Mouse (Mus musculus) telencephalon, adult 2 months (tissue): ENCODE results near the gene Dnm3.
A peak's percentile ranks its signal among the peaks of the same experiment; 100 is the strongest.

Source experiments
- DNase-seq: peaks from one replicate; pipeline ENCODE4 v3.0.0-alpha.2; 2011; ENCODE audit warnings: low read depth, low spot score

Dnm3 gene

DNA sequence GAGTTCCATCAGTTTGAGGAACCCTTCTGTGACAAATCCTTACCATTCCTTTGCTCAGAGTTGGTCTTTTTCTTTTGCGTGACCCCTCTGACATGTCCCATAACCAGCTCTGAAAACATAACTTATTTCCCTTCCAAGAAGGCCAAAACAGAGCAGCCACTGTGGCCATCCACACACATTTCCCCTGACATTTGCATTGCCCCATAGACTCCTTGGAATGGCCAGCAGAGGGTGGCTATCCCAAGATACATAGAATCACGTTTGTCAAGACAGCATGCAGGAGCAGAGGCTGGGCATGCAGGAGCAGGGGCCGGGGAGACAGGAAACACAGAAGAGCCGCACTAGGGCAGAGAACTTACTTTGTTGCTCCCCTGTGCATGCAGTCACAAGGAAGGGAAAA, 402.4 kb downstream of the Dnm3 start:
- no peak for DNase-seq

DNA sequence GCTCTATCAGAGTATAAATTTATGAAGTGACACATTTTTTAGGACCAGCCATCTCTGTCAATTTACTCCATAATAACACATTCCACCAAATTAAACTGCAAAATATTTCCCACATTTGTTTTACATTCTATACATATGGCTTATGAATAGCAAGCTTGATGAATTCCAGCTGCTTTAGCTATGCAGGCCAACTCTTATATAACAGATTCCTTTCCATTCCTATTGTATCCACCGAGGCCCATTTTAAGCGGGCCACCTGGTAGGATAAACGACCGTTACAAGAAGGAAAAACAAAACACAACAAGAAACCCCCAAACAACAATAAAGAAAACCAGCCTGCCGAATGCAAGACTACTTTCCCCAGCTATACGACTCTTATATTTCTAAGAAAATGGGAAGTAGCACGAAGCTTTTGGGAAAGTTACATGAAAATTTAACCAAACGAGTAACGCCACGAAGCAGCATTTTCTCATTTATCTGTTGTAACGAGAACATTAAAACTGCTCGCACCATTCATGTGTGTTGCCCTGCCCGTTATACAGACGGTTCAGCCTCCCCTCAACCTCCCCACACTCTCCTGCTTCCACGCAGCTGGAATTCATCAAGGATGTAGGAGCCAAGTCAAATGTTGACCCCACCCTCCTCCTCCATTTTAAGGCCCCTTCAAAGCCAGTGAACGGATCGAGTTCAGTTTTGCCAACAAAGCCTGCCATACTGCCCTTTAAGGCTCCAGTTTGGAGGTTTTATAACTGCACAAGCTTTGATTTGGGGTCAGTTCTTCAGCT, 403.0 kb downstream of the Dnm3 start:
- DNase-seq = peak; percentile 18

DNA sequence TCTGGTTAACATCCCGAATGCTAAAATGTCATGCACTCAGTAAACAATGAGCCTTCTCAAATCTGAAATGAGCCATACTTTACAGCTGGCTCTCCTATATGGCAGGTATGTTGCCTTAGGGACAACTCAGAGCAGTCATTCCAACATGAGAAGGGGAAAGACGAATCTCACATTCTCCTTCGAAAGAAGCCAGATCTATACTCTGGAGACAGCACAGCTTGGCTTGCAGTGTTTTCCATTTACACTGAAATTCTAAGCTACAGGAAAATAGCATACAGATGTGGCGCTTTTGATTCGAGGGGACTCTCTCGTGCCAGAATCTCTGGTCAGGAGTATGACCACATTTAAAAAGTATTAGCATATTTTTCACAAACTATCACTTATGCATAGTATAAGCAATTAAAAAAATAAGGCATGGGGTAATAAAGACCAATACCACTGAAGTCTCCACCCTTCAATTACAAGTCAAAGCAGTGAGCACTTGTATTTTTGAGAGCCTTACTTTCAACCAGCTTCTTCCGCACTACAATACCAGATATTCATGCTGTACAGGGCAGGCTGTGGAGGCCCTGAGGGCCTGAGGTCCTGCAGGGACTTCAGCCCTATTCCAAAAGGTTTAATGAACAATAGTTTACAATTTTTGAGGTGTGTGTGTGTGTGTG, 404.8 kb downstream of the Dnm3 start:
- DNase-seq = no peak

DNA sequence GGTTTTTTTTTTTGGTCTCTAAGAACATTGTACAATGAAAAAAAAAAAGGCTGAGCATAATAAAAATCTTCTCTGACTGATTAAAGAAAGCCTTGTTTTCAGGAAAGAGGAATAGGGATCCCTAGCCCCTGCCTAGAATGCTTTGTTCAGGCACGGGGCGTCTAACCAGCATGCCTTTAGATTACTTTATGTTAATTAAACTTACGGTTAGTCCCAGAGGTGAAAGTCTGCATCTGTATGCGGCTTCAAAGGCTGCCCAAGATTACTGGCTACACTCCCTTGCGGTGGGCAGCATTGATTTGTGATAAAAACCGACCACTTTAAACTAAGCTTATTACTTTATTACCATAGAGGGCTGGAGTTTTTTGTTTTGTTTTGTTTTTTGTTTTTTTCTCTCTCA, 424.2 kb downstream of the Dnm3 start:
- no peak for DNase-seq

DNA sequence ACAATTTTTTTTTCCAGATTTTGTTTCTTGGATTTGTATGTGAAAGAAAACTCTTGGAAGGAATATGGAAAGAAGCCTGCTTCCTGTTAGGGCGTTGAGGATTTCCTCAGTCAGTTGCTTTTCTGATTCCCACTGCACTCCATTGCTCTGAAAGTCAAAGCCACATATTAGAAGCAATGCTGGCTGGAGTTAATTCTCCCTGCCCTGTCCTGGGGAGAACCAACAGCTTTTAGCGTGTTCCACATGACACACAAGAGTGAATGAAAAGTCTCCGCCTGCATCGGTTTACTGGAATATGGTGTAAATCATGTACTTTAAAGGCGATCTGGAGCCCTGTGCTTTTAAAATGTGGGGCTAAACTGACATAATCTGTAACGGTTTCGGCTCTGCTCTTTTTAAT, 424.6 kb downstream of the Dnm3 start:
- no peak for DNase-seq

DNA sequence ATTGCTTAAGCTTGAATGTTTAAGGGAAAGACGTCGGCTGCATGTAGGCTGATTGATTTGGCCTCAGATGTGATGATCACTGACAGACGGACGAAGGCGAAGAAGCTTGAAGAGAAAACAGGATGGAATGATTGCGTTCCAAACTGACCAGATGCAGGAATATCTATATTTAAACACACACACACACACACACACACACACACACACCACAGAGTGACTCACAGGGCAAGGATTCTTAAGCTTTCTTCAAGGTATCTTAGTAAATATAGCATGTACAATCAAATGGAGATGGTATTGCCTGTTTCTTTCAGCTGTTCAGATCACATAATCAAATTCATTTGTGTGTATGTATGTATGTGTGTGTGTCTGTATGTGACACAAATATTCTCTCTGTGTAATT, 425.1 kb downstream of the Dnm3 start:
- DNase-seq = no peak

DNA sequence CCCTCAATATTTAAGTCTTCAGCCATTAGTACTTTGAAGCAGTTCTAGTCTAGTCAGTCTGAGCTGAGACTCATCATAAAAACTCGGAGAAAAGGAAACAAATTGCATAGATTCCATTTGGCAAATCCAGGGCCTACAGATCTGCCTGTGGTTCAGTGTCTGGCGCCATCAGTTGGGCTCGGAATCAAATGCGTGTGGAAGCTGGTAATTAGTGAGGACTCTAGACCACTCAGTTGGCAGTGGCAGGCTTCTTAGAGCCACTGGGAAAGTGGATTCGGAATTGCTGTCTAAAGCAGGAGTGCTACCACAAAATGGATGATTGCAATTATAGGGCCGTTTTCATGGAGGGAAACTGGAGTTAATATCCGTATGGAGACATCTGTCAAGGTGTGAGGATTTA, 425.7 kb downstream of the Dnm3 start:
- DNase-seq = no peak

DNA sequence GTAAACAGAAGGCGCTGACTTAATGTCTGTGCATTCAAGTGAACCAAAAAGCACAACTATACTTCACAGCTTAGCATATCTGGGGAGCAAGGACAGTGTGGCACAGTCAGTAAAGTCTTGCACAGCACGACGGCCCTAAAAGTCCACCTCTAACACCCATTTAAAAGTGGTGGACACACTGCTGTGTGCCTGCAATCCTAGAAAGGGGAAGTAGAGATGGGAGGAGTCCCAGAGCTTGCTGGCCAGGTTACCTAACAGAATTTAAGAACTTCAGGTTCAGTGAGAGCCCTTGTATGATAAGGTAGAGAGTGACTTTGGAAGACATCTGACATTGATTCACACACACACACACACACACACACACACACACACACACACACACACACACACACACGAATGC, 426.1 kb downstream of the Dnm3 start:
- DNase-seq = no peak

DNA sequence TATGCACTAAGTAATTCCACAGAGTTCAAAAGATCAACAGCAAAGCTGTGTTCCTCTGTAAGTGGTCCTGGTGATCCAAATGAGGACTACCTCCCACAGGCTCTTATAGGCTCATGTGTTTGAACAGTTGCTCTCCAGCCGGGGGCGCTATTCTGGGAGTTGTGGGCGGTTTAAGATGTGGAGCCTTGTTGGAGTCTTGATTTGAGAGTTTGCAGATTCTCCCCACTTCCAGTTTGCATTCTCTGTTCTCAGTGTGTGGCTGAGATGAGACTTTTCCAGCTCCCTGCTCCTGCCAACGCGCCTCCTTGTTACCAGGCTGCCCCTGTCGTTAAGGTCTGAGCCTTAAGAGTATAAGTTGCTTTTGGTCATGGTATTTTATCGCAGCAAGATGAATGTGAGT, 430.2 kb downstream of the Dnm3 start:
- no peak for DNase-seq

DNA sequence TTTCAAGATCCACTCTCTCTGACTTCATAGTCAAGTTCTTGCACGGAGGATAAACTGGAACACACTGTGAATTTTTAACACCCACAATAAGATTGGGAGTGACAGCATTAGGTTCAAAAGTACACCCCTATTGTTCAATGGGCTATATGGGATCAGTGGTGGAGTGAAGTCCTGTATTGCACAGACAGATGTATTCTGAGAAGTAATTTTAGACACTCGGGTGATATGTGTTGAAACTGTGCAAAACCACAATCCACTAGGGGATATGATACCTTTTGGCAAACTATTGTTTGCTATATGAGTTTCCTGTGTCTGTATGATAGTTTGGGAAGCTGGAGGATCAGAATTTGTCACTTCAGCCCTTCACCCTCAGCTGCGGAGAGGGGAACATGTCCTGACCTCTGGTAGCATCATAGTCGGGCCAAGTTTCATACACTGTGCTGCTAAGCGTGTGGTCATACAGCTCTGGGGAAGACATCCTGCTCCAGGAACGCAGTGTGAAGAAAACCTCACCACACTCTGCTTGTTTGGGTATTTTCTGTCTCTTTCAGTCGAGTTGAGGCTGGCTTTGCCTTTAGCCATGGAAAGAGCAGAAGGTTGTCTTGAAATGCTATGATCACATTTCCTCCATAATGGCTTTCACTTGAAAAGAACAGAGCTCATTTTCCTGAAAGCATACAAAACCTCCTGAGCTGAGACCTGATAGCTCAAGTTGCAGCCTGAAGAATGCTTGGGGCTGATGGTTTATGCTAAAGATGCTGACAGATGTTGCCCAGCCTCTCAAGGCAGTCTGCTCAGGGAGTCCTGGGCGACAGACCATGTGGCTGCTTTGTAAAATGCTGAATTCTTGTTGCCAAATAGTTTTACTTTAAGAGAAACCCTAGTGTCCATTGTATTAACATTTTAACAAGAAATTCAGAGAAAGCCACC, 433.8 kb downstream of the Dnm3 start:
- DNase-seq = no peak

DNA sequence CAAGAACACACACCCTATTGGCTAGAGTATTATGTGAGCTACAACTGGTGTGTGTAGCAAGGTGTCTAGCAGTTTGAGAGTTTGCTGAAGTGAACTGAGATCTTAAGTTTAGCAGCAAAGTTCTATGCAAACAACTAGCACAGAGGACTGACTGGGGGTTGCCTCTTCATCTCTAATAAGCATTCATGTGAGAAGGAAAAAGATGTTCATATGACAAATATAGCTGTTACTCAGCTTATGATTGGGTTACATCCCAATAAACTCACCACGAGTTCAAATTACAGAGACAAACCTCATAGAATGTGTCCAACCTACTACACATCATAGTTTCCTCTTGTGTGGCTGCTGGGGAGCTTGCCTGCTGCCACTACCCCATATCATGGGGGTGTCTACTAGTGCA, 434.6 kb downstream of the Dnm3 start:
- no peak for DNase-seq

DNA sequence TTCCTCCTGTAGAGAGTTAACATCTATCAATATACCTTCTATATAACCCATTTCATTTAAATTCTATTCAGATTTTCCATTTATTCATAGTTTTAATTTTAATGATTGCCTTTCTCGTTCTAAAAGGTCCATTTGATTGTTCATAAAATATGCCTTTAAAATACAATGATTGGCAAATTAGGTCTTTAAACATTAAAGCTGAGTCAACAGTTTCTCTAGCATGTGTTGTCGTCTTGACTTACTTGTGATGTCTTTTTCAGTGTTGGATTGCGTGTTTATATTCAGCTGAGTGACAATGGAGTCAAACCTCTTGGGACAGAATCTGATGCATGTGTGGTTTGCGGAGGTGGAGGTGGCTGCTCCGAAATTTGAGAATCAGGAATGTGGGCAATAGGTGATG, 435.4 kb downstream of the Dnm3 start:
- no peak for DNase-seq

DNA sequence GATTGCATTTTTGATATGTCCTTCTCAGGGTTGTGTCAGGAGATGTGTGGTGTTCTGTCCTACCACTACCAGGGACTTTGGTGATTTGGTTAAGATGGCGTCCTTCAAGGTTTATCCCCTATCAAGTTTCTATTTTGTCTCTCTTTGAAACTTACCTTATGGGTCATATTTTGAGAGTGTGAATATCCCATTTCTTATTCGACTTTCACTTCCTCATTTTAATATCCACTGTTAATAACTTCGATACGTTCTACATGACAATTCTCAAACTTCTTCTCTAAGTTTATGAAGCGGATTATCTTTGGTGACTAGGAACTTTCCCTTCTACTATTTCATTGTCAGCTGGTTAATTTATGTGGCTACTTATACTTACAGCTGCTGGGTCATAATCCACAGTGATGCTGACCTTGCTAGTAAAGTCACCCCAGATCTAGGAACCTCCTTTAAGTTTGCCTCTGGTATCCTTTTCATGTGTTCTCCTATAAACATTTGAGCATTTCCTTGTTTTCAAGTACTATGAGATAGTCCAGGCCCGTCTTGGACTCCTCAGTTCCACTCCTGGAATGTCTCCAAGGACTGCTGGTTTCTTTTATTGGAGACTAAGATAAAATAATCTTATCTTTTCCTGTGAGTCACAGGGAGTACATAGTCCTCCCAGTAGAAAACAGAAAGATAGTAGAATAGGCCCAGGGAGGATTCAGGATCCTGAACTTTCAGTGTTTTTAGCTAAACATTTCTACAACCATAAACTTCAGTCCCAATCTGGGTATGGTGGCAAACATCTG, 437.2 kb downstream of the Dnm3 start:
- no peak for DNase-seq

DNA sequence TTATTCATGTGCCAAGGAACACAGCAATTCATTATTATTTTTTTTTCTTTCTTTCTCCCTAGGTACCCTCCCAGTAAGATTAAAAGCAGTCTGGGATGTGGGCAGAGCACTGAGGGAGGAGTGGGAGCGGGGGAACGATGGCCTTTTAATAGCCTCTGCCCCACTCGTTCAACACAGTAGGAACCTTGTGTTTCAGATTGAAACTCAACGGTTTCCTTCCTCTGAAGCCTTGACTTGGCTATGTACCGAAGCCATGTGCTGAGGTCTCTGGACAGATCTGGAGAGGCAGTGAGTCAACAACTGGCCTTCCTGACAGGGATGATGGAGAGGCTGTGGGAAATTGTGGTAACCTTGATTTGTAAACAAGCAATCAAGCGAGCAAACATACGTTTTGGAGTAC, 438.0 kb downstream of the Dnm3 start:
- no peak for DNase-seq

DNA sequence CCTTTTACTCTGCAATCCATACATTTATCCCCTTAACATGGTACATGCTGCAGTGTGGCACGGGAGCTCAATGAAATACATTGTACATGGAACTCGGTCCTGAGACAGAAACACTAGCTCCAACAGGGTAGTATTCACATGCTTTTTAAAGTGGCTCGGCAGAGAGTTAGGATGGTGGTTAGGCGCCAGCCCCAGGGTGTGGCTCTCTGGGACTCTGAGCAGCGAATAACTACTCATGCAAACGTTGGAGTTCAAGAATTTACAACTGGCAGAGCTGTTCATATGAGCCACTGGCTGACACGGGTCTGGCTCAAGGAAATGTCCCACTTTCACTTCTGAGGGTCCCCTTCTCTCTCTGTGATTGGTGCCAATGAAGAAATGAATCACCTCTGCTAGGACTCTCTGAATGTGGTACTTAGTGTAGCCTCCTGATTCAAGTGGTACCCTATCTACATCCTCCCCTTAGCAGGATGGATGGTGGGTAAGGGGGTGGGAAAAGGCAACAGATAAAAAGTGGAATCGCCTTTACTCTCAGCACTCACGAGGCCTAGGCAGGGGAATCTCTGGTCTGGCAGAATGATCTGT, 438.7 kb downstream of the Dnm3 start:
- DNase-seq = no peak

DNA sequence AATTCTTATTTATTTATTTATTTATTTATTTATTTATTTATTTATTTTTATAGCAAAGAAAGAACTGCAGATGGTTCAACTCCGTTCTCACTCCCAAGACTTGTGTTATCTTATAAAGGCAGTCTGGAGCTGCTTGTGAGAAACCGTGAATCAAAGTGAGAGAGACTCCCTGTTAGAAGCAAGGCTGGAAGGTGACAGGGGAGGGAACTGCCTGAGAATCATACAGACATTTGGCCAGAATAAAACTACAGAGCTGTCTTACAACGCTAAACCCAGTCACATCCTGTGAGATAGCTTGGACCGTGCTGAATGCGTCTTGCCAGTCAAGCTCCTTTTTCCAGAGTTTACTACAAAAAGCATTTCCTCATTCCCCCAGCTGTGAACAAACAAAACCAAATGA, 439.4 kb downstream of the Dnm3 start:
- DNase-seq = no peak

DNA sequence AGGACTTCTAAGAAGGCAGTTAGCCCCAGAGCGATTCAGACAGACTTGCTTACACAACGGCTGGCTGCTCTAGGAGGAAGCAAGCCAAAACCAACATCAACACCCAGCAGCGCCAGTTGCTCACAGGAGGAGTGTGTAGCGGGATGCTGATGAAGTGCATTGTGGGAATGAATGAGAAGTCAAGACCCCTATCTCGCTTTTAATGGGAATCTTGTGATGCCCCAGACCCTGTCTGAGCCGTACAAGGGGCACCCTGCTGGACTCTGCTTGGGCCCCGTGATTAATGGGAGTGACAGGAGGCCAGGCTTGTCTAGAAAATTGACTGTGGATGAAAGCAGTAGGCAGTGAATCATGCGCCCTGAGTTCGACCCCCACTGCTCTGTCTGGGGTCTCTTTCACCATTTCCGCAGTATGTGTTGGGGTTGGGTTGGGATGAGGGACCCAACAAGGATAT, 439.8 kb downstream of the Dnm3 start:
- DNase-seq = peak; percentile 23

DNA sequence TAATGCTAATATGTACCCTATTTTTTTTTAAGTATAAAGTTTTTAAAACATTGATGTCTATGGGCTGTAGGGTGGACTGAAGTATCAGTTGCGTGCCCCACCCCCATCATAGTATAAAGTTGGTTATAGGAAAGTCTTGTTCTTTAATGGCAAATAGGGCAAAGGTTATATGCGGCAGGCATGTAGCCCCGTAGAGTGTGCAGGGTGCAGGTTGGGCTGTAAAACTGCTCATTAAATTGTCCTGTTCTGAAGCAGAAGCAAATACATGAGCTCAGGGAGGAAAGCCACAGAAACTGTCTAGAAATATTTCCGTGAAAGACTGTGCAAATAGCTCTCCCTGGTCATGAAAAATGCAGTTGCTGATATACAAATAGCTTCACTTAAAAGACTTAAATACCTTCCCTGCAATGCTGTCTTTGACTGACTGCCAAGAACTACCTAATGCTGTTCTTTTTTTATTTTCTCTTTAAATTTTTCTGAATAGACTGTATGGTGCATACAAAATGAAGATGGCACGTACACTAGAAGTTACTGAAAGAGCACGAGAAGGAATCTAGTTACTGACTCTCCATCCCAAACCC, 440.6 kb downstream of the Dnm3 start:
- DNase-seq = peak; percentile 35

DNA sequence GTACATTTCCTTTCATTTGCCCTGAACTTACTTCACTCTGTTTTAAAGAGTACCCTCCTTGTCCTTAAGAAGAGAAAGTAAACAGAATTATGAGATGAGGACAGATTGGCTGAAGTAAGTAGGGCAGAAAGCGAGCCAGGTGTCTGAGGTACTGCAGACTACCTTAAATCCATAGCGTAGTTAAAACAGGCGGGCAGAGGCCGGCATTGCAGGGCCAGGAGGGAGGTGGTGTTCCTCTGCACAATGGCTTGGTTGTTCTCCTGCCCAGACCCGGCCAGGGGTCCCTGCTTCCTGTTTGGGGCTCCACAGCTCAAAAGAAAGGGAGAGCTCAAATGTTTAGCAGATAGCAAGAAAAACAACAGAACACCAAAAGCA, 441.4 kb downstream of the Dnm3 start:
- DNase-seq = no peak

DNA sequence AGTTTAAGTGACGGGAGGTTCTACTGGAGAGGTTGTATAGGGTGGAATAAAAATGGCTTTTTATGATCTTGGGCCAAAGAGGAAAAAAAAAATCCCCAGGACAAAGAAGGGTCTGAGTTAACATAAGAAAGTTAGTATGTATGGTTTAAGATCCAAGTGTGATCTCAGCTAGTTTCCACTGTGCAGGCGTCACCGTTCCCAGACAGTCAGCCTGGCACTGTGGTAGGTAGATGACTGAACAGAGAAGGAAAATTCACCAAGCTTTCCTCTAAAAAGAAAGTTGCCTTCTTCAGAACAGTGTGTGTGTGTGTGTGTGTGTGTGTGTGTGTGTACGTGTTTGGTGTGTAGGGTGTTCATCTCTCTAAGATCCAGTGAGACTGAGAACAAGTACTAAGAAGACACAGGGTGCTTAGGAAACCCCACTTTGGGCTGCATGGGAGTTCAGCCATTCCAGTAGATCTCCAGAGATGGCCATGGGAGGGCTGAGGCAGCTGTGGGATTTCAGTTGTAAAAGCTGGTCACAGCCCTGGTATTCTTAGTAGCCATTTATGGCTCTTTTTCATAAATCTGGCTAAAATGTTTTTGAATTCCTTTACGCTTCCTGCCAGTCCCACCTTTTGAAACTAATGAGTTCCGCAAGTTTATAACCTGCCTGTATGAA, 441.9 kb downstream of the Dnm3 start:
- no peak for DNase-seq
